Mouse (Mus musculus) ES-E14 (cell line): ENCODE results near the gene A730071L15Rik. TPM values are rescaled to one million over a fixed set of nuclear protein-coding genes. Genes with fewer than 3 reads are reported as not detected.

Experiments used
- DNase-seq: peaks from one replicate; pipeline ENCODE4 v3.0.0-alpha.2; 2013; ENCODE audit warnings: low read depth, low spot score
- H3K27ac ChIP-seq: 2 replicates; pipeline ENCODE4 v1.5.1; 2012; ENCODE audit warnings: low read depth, mild to moderate bottlenecking, low read length, moderate library complexity, mixed read lengths; ENCODE audit not compliant: poor library complexity, insufficient read depth, severe bottlenecking
- H3K36me3 ChIP-seq: 2 replicates; pipeline ENCODE4 v1.6.1; 2012; ENCODE audit warnings: mild to moderate bottlenecking, low read length, moderate library complexity, mixed read lengths; ENCODE audit not compliant: control insufficient read depth, poor library complexity, insufficient read depth, severe bottlenecking
- H3K4me1 ChIP-seq, 2 experiments: fragments of 150-350 bp in 1 of 2; sonication (generic) in 1 of 2; 2 replicates each; pipeline ENCODE4 v1.6.1; 2012; ENCODE audit warnings: low read length in 2 of 2, mild to moderate bottlenecking in 1 of 2, mixed read lengths in 1 of 2; ENCODE audit not compliant: control insufficient read depth in 2 of 2, insufficient read depth in 2 of 2, poor library complexity in 1 of 2
- H3K4me3 ChIP-seq, 2 experiments: fragments of 150-350 bp in 1 of 2; sonication (generic) in 1 of 2; 2 replicates each; pipeline ENCODE4 v1.5.1; 2012; ENCODE audit warnings: low read length in 2 of 2, low read depth in 1 of 2, mild to moderate bottlenecking in 1 of 2, mixed read lengths in 1 of 2; ENCODE audit not compliant: insufficient read depth in 1 of 2, poor library complexity in 1 of 2, severe bottlenecking in 1 of 2
- H3K9ac ChIP-seq: 2 replicates; pipeline ENCODE4 v1.6.1; 2012; ENCODE audit warnings: low read depth, mild to moderate bottlenecking, low read length, mixed read lengths; ENCODE audit not compliant: poor library complexity, insufficient read depth, severe bottlenecking
- H3K9me3 ChIP-seq: fragments of 150-350 bp; sonication (generic); 2 replicates; pipeline ENCODE4 v1.6.1; 2012; ENCODE audit warnings: low read depth, mild to moderate bottlenecking, low read length; ENCODE audit not compliant: control insufficient read depth, insufficient read depth
- CHD2 ChIP-seq: IDR thresholded peaks from 2 replicates; pipeline ENCODE4 v1.6.1; 2014; ENCODE audit warnings: mild to moderate bottlenecking, low read depth, low read length, inconsistent platforms
- HCFC1 ChIP-seq: IDR thresholded peaks from 2 replicates; pipeline ENCODE4 v1.6.1; 2012; ENCODE audit warnings: low read length, inconsistent platforms, borderline replicate concordance; ENCODE audit not compliant: insufficient read depth
- MAFK ChIP-seq: IDR thresholded peaks from 2 replicates; pipeline ENCODE4 v1.6.1; 2014; ENCODE audit warnings: mild to moderate bottlenecking, low read depth, low read length, inconsistent platforms; ENCODE audit not compliant: insufficient read depth
- ZC3H11A ChIP-seq: IDR thresholded peaks from 2 replicates; pipeline ENCODE4 v1.6.1; 2012; ENCODE audit warnings: low read depth, mild to moderate bottlenecking, inconsistent platforms, low read length, borderline replicate concordance
- ZNF384 ChIP-seq: IDR thresholded peaks from 2 replicates; pipeline ENCODE4 v1.6.1; 2012; ENCODE audit warnings: low read depth, low read length, inconsistent platforms
- in situ Hi-C, 2 experiments: fragments of 600-800 bp; cut with MboI; formaldehyde crosslinking; loops; one replicate each; pipeline ENCODE4 v1.15.1; 2025; ENCODE audit warnings: low sequenced_read_pairs in 2 of 2, inconsistent platforms in 1 of 2; ENCODE audit not compliant: unreplicated experiment in 2 of 2
- total RNA-seq: library from RNA; depleted of rRNA; stranded (reverse); fragments of 300-350 nt; gene quantifications from 2 replicates; pipeline ENCODE4 v1.2.3, GENCODE M21; 2012; rRNA removed

Gene A730071L15Rik
- total RNA-seq, 1 experiment, result 0.58 TPM

GRCm38 (mm10) chr11:6230012-6230411 is 30.2 kb downstream of the A730071L15Rik start, which contains the start of gene Npc1l1:
TSS of gene Npc1l1 (minus strand) at chr11:6230143.
- Histone ChIP-seq H3K36me3 (no peaks in the 10 kb centered on the region), H3K4me1 (0 out of 4 replicates have a peak, but pooled peaks cover 0 to 2% of the 10 kb centered on the region in 2 experiments), H3K9me3 (no peaks in the 10 kb centered on the region), H3K9ac (no peak within 1 kb of the TSS), H3K27ac (no peak within 1 kb of the TSS), H3K4me3 (no peak within 1 kb of the TSS)
- TF ChIP-seq ZNF384 (no peak), HCFC1 (no peak), ZC3H11A (no peak), MAFK (no peak), CHD2 (no peak)
- in situ Hi-C loops, result no loop called here
- no peak for DNase-seq

- TF ChIP-seq ZNF384 (no peak), CHD2 (no peak), MAFK (no peak), ZC3H11A (no peak), HCFC1 (no peak)
- in situ Hi-C loops, result no loop called here
- H3K9ac ChIP-seq, result no peak overlapping the region
- no peaks in the 10 kb centered on the region for H3K36me3 ChIP-seq
- no peaks in the 10 kb centered on the region for H3K4me1 ChIP-seq
- no peaks in the 10 kb centered on the region for H3K9me3 ChIP-seq
- no peak overlapping the region for H3K27ac ChIP-seq
- H3K4me3 ChIP-seq, result no peak overlapping the region
- DNase-seq, result no peak
Measured at GRCm38 (mm10) chr11:6233025-6233424, 33.2 kb downstream of the A730071L15Rik start.

GRCm38 (mm10) chr11:6244707-6245106 is 44.9 kb downstream of the A730071L15Rik start:
- in situ Hi-C loops, result no loop called here
- TF ChIP-seq CHD2 (no peak), ZNF384 (no peak), ZC3H11A (no peak), MAFK (no peak), HCFC1 (no peak)
- Histone ChIP-seq H3K9me3 (no peaks in the 10 kb centered on the region), H3K4me1 (no peaks in the 10 kb centered on the region), H3K4me3 (peak overlapping the region; percentile 10 to 35; a peak in 1 of 4 replicates), H3K36me3 (no peaks in the 10 kb centered on the region), H3K9ac (peak overlapping the region; percentile 71), H3K27ac (no peak overlapping the region)
- peak; percentile 13 for DNase-seq

Other genes starting within 250 kb of the A730071L15Rik start
- gene Gck, start 249.9 kb upstream of the A730071L15Rik start, total RNA-seq, result 0.76 and 0.85 TPM in 2 replicates
- 63.7 and 72.2 TPM in 2 replicates for gene Ykt6, start 244.3 kb upstream of the A730071L15Rik start, total RNA-seq
- 6.4 and 14.1 TPM in 2 replicates for gene Camk2b, start 133.7 kb upstream of the A730071L15Rik start, total RNA-seq
- gene Nudcd3, start 386 bp downstream of the A730071L15Rik start, total RNA-seq, result 59.3 and 71.1 TPM in 2 replicates
- 0.40 and 0.48 TPM in 2 replicates for gene Npc1l1, start 30.1 kb downstream of the A730071L15Rik start, total RNA-seq
- 170 and 199 TPM in 2 replicates for gene Ddx56, start 67.7 kb downstream of the A730071L15Rik start, total RNA-seq
- gene Tmed4, start 74.8 kb downstream of the A730071L15Rik start, total RNA-seq, result 79.7 and 98.6 TPM in 2 replicates
- 68.4 and 69.6 TPM in 2 replicates for gene Ogdh, start 91.6 kb downstream of the A730071L15Rik start, total RNA-seq
- 19.6 and 22.6 TPM in 2 replicates for gene Zmiz2, start 189.0 kb downstream of the A730071L15Rik start, total RNA-seq
- 4,715 and 6,168 TPM in 2 replicates for gene Ppia, start 215.4 kb downstream of the A730071L15Rik start, total RNA-seq
- 192 and 294 TPM in 2 replicates for gene H2afv, start 244.4 kb downstream of the A730071L15Rik start, total RNA-seq